Mouse (Mus musculus) skeletal muscle tissue, adult 2 months (tissue): ENCODE results near the gene Gm20843.
"Not testable (repeated sequence)": the region's sequence is repeated elsewhere in the genome, so short reads cannot be mapped to it uniquely, and the experiment has no call there.

Experiments
- DNase-seq: peaks from one replicate; pipeline ENCODE4 v3.0.0-alpha.2; 2012; ENCODE audit warnings: low read depth, low spot score

Gene Gm20843

GRCm38 (mm10) chrY:72247018-72247417 lies at the start of gene Gm20843:
TSS of gene Gm20843 (minus strand) at chrY:72247118.
- DNase-seq, result not testable (repeated sequence)
